Mouse (Mus musculus) liver, adult 2 months (tissue): ENCODE results near the gene Retreg1.

ENCODE experiments used
- CTCF ChIP-seq: fragments of 200-500 bp; IDR thresholded peaks from 2 replicates; pipeline ENCODE4 v1.5.1; 2011; ENCODE audit warnings: low read depth, low read length, control low read depth
- POLR2A ChIP-seq: fragments of 200-500 bp; IDR thresholded peaks from 2 replicates; pipeline ENCODE4 v1.6.1; 2011; ENCODE audit warnings: low read length, control low read depth; ENCODE audit not compliant: insufficient read depth; ENCODE audit errors: extremely low read depth

DNA sequence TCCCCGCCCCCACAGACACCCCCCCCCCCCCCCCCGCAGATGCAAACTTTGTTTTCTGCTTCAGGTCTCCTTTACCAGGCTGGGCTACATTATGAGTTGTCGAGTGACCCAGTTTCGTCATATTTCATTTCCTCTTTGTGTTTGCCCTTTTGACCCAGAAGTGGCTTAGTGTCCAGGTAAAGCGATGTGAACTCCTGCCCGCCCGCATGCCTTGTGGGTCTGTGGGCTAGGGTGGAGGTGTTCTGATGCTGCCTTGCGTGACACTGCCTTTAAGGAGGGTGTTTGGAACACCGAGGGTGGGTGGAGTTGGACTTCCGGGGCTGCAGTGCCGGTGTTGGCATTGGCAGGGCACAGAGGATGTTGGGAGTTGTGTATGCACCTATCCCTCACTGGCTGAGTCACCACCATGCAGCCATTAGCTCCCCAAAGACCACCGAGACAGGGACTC, 15.7 kb downstream of the Retreg1 start:
- TF ChIP-seq POLR2A (no peak), CTCF (no peak)
